Mouse (Mus musculus): ENCODE results near the gene Gga1.
"Not testable (repeated sequence)": the region's sequence is repeated elsewhere in the genome, so short reads cannot be mapped to it uniquely, and the experiment has no call there.

Gene Gga1

DNA sequence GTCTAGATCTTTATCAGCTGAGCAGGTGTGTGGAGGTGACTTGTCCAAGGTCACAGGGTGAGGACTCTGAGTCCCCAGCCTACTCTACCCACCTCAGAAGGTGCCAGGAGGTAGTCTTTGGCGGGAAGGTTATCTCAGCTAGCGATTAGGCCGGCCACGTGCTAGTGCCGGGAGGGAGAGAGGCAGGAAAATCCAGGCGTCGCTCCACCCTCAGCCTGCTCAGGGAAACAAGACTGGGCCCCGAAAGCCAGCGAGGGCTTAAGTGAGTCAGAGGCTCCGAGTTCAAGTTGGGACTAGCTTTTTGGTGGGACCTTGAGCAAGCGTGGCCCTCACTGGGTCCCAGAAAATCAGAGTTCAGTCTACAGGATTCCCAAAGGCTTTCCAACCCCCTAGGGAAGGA, 31.7 kb upstream of the Gga1 start:
- DNase-seq (ENCODE audit: extremely low spot score) = no peak

DNA sequence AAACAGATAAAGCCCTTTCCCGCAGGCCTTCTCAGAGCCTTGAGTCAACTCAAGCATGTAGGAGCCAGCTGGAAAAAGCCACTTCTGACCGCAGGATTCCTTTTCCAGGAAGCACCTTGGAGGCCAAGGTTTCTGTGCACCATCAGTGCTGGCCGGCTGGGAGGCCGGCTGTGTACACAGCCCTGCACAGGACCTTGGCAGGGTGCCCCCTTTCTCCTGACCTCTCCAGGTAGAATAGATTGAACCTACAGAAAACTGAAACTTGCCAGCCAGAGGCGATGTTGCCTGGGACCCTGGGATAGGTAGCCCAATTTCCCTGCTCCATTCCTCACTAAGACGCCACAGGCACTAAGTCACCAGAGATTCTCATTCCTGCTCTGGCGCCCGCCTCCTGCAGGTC, 31.1 kb upstream of the Gga1 start:
- no peak for DNase-seq (ENCODE audit: extremely low spot score)

DNA sequence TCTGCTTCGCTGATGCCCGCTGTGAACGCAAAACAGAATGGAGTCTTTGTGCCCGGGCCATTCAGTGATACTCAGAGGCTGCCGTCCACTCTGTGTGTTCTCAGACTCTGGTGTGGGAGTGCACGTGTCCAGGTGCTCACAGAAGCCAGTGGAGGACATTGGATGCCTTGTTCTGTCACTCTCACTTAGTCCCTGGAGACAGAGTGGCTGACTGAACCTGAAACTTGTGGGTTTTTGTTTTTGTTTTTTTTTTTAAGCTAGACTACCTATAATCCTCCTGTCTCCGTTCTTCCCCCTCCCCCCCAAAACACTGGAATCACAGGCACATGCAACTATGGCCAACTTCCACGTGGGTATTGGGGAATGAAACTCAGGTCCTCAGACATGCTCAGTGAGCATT, 30.6 kb upstream of the Gga1 start:
- no peak for DNase-seq (ENCODE audit: extremely low spot score)

DNA sequence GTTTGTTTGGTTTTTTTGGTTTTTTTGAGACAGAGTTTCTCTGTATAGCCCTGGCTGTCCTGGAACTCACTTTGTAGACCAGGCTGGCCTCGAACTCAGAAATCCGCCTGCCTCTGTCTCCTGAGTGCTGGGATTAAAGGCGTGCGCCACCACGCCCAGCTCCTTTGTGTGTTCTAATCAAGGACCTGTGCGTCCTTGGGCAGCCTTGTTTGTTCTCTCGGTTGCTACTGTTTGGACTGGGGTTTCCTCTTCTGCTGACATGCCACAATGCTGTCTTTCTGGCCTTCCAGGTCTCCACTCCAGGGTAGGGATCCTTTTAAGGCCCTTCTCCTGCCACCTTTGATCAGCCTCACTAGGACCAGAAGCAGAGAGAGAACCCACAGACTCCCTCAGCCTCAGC, 30.2 kb upstream of the Gga1 start:
- not testable (repeated sequence) for DNase-seq (ENCODE audit: extremely low spot score)

DNA sequence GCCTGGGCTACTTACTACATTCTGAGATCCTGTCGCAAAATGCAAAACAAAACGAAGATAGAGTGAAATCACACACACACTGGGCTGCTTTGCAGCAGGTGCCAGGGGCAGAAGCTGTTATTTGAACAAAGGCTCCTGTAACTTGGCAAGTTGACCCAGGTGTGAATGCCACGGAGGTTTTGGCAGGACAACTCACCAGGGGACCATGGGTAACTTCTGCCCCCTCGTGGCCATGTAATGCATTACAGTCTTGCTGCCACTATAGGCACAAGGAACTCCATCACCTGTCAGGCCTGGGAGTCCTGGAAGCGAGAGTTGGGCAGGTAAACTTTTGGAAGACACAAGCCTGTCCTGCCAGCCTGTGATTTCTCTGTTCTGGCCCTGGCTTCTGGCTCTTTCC, 28.5 kb upstream of the Gga1 start:
- DNase-seq (ENCODE audit: extremely low spot score) = peak; percentile 77

DNA sequence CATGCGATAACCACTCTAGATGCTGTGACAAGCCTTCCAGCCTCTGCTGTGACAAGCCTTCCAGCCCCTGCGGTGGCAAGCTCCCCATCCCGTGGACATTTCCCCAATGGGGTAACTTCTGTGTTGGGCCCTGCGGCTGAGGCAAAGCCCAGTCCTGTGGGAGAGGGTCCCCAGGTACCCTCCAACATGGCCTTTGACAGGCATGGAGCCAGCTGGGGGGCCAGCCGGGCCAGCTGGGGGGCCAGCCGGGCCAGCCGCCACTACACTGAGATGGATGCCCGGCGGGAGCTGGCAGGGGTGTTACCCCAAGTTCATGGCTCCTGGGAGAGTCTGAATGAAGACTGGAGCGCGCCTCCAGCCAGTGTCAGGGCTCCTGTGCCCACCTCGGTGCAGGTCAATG, 27.5 kb upstream of the Gga1 start:
- no peak for DNase-seq (ENCODE audit: extremely low spot score)

DNA sequence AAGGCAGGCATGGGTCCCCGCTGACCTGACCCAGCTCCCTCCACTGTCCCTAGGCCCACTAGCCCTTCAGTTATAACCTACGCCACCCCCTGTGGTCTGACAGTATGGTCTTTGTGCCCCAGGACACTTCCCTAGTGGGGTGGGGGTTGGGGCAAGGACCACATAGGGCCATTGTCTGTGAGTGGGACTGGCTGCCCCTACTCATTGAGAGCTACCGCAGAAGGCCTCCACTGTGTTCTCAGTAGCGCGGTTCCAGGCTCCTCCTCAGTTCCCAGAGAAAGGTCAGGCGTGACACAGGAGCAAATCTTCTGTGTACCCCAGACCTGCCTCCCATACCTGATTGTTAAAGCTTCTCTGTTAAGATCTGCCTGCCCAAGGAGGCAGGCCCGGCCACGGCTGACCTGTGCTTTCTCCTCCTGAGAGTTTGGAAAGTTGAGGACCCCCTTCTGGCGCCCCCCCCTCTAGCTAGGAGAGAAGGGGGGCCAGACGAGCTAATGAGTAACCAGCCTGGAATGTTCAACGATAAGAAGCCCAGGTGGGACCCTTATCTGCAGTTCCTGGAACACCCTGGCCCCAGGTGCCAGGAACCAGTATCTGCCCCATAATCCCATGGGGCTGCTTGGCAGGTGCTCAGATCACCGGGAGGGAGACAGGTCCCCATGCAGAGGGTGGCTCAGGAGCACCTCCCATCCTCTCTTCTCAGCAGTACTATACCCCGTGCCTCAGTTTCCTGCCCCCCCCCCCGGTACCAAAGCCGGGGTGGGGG, 26.7 kb upstream of the Gga1 start:
- no peak for DNase-seq (ENCODE audit: extremely low spot score)

DNA sequence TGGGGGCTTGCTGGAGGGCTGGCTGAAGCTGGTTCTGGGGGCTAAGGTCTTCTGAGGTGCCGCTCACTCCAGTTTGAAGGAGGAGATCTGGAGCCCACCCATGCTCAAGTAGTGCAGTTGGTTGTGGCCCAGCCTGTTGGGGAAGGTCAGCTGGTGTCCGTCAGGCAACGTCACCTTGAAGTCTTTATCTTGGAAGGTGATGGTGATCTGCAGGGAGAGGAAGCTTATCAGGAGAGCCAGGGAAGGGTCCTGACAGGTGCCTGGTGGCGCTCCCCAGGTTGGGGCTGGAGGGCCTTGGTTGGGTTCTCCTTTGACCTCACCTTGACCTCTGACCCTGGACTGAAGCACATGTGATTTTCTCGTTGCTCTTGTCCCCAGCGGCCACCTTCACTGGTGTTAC, 26.0 kb upstream of the Gga1 start:
- no peak for DNase-seq (ENCODE audit: extremely low spot score)

DNA sequence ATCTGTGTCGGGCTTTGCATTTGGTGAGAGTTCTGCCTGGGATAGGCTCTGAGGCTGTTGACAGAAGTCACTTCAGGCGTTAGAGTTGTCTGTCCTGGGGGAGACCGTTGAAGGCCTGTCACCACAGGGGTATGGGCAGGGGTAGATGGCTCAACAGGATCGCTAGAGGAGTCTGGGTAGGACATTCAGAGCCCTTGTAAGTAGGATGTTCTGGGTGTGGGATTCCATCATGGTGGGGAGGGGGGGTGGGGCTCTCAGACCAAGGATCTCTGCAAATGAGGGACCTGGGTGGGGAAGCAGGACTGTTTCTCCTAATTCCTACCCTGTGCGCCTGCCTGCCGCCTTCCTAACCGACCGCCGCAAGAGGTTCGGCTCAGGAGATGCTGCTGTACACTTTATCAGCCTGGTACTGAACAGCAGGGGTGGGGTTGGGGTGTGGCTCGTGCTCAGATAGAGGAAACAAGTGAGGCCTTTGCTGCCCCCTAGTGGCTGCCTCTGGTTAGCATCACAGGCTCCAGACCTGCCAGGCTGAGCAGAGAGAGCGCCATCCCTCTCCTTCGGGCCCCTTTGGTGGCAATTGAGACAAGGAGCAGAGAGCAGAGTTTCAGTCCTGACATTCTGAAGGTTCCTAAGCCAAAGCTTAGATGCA, 25.4 kb upstream of the Gga1 start:
- DNase-seq (ENCODE audit: extremely low spot score) = peak; percentile 89

DNA sequence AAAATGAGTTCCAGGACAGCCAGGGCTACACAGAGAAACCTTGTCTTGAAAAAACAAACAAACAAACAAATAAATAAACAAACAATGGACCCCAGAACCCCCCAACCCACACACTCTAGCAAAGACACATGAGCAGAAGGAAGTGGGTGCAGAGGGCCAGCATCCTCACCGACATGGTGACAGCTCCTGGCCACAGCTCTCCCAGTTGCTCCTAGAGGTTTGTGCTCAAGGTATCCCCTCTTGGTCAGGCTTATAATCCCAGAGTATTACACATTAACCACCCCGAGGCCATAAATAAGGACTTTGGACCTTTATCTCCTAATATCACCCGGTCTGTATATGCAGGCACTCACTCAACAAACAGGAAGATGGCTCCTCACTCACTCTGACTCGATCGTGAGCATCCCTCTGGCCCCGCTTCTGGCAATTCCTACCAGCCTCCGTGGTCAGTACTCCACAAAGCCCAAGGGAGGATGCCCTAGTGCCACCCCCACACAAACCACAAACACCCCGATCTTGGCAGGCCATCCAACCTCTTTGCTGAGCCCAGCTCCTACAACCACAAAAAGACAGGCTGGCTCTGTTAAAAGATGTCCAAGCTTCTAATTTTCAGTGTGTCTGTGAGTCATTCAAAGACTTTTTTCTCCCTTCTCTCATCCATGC, 21.6 kb upstream of the Gga1 start, which contains the start of gene Lgals2:
Gene Lgals2 (minus strand): TSS at position 227 of the 663 bp plus-strand sequence.
- no peak for DNase-seq (ENCODE audit: extremely low spot score)

DNA sequence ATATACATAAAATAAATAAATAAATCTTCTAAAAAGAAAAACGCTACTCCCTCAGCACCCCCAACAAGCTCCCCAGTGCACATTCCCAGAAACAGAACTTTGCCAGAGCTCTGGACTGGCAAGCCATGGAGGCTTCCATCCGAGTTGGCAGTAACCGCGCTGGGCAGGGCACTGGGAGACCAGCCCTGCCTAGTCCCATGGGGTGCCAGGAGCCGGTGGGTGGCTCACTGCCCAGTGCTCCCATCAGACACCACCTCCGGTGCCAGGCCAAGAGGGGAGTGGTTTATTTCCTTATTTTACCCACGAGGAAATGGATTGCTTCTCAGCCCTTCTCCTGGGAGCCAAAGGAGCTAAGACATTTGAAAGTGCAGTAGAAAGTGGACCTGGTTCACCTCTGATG, 20.0 kb upstream of the Gga1 start:
- no peak for DNase-seq (ENCODE audit: extremely low spot score)

DNA sequence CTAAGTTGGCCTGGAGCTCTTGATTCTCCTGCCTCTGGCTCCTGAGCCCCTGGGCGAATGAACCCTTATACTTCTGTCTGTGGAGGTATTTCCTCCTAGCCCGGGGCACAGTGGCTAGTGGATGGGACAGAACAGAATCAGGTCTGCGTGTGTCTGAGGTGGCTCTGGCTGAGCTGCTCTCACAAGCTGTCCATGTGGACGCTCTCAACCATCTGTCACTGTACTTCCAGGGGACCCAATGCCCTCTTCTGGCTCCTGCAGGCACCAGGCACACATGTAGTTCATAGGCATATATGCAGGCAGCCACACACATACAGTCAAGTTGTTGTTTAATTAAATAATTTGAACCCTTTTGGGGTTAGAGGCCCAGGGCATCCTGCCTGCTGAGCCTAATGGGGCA, 17.7 kb upstream of the Gga1 start:
- DNase-seq (ENCODE audit: extremely low spot score) = no peak

DNA sequence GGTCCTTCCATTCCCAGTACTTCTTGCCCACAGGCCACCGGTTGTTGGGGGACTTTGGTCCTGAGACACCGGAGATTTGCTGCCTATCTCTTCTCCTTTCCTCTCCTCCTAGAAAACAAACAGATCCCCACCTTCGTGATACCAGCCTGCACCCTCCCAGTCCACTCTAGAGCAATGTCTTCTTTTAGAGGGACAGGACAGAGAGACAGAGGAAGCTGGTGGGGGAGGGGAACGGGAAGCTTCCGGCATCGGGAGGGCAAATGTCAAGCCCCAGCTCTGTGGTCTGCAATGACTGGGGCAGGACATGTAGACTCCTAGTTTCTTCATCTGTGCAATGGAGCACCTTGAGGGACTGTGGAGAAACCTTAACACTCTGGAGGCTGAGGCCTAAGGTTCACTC, 17.3 kb upstream of the Gga1 start:
- DNase-seq (ENCODE audit: extremely low spot score) = no peak

DNA sequence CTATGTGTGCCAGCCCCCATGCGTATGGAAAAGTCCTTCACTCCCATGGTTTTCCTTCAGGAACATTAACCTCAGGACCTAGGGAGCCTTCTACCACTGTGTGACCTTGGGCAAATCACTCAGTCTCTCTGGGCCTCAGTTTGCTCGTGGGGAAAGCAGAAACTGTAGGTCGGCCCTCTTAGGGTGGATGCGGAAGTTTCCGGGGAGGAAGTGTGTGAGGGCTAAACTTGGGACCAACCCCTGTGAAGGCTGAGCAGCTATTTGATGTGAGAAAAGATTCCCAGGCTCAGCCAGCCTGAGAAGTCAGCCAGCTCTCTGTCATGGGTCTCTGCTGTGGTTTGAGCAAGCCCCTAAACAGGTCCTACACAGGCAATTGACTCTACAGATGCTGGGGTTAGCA, 14.7 kb upstream of the Gga1 start:
- DNase-seq (ENCODE audit: extremely low spot score) = no peak

DNA sequence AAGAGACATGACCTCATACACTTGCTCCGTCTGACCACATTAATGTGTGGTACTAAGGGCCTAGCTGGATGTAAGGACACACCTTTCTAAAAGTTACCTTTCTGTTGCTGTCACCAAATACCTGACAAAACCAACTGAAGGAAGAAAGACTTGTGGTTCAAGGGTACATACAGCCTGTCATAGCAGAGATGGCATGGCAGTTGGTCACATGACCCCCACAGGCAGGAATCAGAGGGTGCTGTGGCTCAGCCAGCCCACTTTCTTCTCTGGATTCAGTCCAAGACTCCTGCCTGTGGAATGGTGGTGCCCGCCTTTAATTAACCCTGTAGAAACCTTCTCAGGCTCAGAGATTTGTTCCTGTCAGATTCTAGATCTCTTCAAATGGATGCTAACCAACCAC, 13.8 kb upstream of the Gga1 start:
- DNase-seq (ENCODE audit: extremely low spot score) = no peak

DNA sequence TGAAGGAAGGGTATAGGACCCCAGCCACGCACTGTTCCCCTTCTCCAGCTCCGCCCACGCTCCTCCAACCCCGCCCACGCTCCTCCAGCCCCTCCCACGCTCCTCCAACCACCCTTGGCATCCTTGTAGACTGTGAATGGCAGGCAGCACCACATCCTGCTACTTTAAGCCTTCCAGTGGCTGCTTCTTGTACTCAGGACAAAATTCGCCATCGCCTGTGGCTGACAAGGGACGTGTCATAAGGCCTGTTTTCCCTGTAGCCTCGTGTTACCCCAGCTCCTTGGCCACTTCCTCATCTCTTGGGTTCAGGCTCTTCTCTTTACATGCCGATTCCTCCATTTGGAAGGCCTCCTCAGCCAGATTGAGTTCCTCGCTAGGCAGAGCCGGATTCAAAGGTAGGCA, 13.1 kb upstream of the Gga1 start:
- DNase-seq (ENCODE audit: extremely low spot score) = no peak

DNA sequence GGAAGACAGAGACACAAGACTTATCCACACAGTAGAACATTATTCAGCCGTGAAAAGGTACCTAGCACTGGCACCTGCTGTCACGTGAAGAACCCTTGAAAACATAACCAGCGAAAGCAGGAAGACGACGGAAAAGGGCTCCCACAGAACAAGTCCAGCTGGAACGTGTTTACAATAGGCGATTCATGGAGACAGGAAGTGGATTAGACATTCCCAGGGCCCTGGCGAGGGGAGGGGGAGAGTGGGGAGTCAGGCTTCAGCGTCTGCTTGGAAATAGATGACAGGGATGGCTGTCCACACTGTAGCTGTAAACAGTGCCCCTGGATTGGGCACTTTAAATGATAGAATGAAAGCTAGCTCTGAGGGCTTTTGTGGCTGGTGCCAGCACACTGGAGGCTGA, 8.6 kb upstream of the Gga1 start:
- peak; percentile 64 for DNase-seq (ENCODE audit: extremely low spot score)

DNA sequence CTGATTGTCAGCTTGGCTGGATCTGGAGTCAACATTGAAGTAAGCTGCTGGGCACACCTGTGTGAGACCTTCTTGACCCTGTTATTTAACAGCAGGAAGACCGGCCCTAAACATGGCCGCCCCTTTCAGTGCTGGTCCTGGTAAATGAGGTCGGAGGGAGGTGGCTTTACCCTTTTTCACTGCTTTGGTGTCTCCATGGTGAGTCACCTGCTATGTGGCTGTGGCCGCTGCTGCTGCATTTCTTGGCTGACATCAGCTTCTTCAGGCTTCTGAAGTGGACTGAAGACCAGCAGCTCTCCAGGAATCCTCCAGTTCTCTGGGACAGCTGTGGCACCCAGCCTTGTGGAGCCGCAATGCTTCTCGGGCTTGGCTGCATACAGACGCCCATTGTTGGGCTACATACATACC, 8.2 kb upstream of the Gga1 start:
- DNase-seq (ENCODE audit: extremely low spot score) = no peak

DNA sequence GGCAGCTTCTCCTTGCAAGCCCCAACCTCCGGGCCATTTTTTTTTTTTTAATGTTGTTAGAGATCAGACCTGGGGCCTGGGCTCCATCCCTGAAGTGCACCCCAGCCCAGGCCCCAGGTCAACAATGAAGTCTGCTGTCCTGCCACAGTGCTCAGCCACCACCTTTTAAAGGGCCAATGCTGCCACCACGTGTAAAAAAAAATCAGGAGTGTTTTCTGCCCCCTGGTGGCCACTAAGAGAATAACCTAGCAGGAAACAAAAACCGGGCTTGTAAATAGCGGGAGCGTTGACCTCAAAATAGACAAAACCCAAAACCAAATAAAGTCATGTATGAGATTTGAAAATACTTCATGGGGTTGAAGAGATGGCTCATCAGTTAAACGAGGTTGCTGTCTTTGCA, 7.2 kb upstream of the Gga1 start:
- DNase-seq (ENCODE audit: extremely low spot score) = peak; percentile 56

DNA sequence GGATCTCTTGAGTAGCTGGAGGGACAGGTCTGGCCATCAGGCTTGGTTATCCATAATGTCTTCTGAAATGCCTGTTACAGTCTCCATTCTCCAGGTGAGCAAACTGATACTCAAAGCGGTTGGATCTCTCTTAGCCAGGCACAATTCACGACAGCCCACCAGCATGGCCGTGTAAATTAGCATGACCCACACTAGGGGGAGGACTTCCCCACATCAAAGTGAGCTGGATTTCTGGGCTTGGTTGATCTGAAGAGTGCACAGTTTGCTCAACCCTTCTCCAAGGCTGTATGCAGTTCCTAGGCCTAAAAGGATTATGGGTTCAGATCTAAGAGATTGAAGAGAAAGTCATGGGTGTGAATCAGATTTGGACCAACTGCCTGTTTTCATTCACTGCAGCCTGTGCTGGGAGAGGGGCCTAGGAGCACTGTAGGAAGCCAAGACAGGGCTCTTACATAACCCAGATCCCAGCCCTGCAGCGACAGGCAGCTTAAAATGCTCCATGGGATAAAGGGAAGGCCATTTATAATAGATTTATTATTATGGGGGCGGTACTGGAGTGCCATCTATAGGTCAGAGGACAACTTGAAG, 4.9 kb upstream of the Gga1 start:
- no peak for DNase-seq (ENCODE audit: extremely low spot score)

DNA sequence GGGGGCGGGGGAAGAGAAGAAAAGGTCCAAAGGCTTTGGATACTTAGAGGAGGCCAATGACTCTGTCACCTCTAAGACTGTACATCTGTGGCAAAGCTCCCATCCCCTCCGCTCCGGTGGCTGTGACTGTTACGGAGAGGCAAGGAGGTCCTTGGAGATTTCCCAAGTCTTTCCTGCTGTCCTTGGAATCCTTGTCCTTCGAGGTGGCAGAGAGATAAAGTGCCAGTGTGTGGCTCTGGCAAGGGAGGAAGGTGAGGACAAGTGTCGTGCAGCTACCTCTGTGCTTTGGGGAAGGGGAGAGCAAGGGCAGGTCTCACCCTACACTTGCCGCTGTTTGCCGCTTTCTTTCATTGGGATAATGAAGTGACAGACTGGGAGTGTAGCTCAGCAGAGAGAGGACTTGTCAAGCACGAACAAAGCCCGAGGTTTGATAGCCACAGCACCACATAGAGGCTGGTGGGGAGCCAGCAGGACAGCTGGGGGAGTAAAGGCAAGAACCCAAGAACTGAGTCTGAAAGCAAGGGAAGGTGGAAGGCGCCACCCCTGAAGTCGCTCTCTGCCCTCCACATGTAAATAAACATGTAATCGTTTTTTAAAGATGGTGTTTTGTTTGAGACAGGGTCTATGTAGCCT, 3.1 kb upstream of the Gga1 start:
- DNase-seq (ENCODE audit: extremely low spot score) = no peak

DNA sequence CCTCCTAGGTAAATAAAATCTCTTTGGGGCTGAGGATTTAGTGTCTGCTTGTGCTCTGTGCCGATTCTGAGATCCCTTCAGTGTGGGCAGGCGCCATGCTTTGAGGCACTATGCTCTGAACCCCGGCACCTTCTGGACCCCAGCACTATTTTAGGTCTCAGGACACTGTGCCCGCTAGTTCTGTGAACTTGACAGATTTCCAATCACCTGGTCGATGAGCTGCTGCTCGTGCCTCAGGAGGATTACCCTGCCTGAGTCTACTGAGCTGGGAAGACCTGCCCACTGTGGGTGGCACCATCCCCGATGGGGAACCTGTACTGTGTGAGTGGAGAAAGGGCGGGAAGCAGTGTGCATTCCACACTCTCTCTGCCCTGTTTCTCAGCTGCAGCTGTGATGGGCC, 2.0 kb upstream of the Gga1 start:
- no peak for DNase-seq (ENCODE audit: extremely low spot score)

All from embryo, embryonic 9.5 days (tissue).